ENCODE assay signal across 20 mouse cellular contexts in genomic region chrX:160906952-160907351, GRCm38 (mm10). TPM values are rescaled to one million over a fixed set of nuclear protein-coding genes. Genes with fewer than 3 reads are reported as not detected.
"Had no signal": no experiment of that assay in that cellular context is flagged by ENCODE, and none has a peak within 500 bp of the region (broad histone marks: within the 10 kb centered on the region; RNA-seq: fewer than 3 reads in every experiment).

Gene Gja6, minus strand, starts transcription at chrX:160907052.

- DNase-seq: lung, adult 18-20 months; lung, embryonic 14.5 days; lung, postnatal 10 days; lung, postnatal 4 days; midbrain, embryonic 14.5 days; retina, postnatal 1 day; right cerebral cortex, adult 18-20 months; right cerebral cortex, postnatal 25 days; right cerebral cortex, postnatal 4 days; spleen, adult 18-20 months; thymus, adult 18-20 months; thymus, postnatal 14 days; thymus, postnatal 36 days had no signal

- H3K36me3 ChIP-seq: midbrain, embryonic 12.5 days; neural tube, embryonic 12.5 days had no signal

- H3K27ac ChIP-seq: midbrain, embryonic 10.5 days; midbrain, embryonic 12.5 days; neural tube, embryonic 12.5 days had no signal

- H3K4me3 ChIP-seq: midbrain, embryonic 10.5 days; midbrain, embryonic 12.5 days; neural tube, embryonic 12.5 days had no signal

- H3K4me2 ChIP-seq: lung, embryonic 14.5 days; midbrain, embryonic 12.5 days; neural tube, embryonic 12.5 days had no signal

RNA-seq across cellular contexts. Expression of gene Gja6, which starts in this region (rescaled TPM):
- total RNA-seq: megakaryocyte, adult 5-6 weeks; megakaryocyte-erythroid progenitor cell, adult 5-6 weeks; neutrophil, adult 5-6 weeks had no signal
- polyA plus RNA-seq: lung, embryonic 14.5 days; midbrain, embryonic 14.5 days; small intestine, adult 2 months had no signal
